Mouse (Mus musculus): ENCODE results near the gene Trpm8. TPM values are rescaled to one million over a fixed set of nuclear protein-coding genes. Genes with fewer than 3 reads are reported as not detected.
A peak's percentile ranks its signal among the peaks of the same experiment; 100 is the strongest.

Gene Trpm8
- polyA plus RNA-seq, 1 experiment from 2014 or later, result not detected

DNA sequence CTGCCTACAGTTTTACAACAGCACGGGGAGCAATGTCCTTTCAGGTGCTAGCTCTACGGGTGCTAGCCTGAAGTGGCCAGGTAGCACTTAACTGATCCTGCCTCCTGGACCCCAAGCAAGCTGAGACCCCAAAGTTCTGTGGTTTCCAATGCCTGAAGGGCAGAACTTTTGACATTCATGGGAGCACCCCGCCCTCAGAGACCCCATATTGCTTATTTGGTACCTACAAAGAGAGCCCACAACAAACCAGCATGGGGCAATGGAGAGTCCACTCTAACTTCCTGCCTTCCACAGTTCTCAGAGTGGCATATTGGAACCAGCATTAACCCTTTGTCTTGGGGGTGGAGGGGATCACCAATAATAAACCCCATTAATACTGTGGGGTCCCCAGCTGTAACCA lies 4.1 kb upstream of the Trpm8 start:
- Histone ChIP-seq H3K36me3 (ENCODE audit: insufficient read depth) (peaks cover 70% of the 10 kb centered on the region), H3K27me3 (ENCODE audit: insufficient read depth, low read length) (no peaks in the 10 kb centered on the region), H3K4me3 (ENCODE audit: low read depth, low read length) (no peak overlapping the region), H3K27ac (ENCODE audit: low read depth) (no peak overlapping the region), H3K9me3 (ENCODE audit: low read depth, low read length) (no peaks in the 10 kb centered on the region), H3K9ac (no peak overlapping the region), H3K4me1 (ENCODE audit: insufficient read depth) (peaks cover 12% of the 10 kb centered on the region), H3K4me2 (no peak overlapping the region)
- no peak for ATAC-seq (ENCODE audit: insufficient read depth)
- WGBS, result 91% methylated on average over 3 of the region's 3 CpGs
- no peak for DNase-seq
- no peak for TF ChIP-seq CTCF (IDR thresholded peaks at IDR 0.05; ENCODE audit: low read depth)

DNA sequence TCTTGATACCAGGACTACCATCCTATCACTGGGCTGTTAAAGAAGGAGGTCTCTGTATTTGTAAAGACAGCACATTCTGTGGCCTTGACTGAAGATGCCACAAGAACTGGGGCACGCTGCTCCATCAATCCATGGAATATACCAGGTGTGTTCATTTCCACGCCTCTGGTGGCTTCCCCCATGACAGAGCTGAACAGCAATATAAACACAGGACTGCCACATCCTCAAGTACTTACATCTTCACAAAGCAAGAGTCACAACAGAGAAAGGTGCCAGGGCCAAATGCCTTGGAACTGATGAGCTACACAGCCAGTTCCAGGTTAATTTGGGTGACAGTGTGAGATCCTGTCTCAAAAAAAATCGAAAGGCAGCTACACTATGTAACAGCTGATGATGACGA lies 3.6 kb upstream of the Trpm8 start:
- DNase-seq (no peak), ATAC-seq (ENCODE audit: insufficient read depth) (no peak)
- H3K27ac ChIP-seq (ENCODE audit: low read depth), result no peak overlapping the region
- H3K4me1 ChIP-seq (ENCODE audit: insufficient read depth), result peaks cover 12% of the 10 kb centered on the region
- 78% methylated on average over 4 of the region's 4 CpGs for WGBS
- TF ChIP-seq CTCF (IDR thresholded peaks at IDR 0.05; ENCODE audit: low read depth), result no peak
- H3K4me2 ChIP-seq, result no peak overlapping the region
- no peak overlapping the region for H3K4me3 ChIP-seq (ENCODE audit: low read depth, low read length)
- H3K9ac ChIP-seq, result no peak overlapping the region
- no peaks in the 10 kb centered on the region for H3K9me3 ChIP-seq (ENCODE audit: low read depth, low read length)
- H3K27me3 ChIP-seq (ENCODE audit: insufficient read depth, low read length), result no peaks in the 10 kb centered on the region
- peaks cover 65% of the 10 kb centered on the region for H3K36me3 ChIP-seq (ENCODE audit: insufficient read depth)

DNA sequence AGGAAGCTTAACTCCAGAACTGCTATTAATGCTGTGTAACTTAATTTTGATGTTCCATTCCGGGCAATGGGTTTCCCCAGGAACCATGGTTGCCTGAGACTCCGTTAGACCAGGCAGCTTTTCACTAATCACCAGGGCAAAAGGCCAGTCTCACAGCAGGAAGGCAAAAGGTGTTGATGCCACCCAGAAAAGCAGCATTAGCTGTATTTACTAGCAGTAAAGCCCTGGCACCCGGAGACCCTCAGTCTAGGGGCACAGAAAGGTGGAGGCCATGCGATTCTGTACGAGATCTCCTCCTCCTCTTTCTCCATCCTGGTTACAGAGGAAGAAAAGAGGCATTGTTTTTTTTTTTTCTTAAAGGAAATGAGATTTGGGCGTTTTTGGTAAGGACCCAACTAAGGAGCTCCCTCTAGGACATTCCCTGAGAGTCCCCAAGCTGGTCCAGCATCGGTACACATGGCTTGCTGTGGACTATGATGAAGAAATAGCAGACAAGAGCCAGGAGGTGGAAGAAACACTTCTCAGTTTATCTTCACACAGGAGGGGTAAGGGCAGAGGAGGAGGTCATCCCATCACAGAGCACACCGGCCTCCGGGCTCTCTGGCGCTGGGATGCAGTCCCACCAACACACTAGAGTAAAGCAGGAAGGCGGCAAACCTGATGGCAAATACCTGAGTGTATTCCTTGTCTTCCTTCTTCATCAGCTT lies 2.9 kb upstream of the Trpm8 start:
- no peaks in the 10 kb centered on the region for H3K27me3 ChIP-seq (ENCODE audit: insufficient read depth, low read length)
- no peak overlapping the region for H3K4me2 ChIP-seq
- no peaks in the 10 kb centered on the region for H3K9me3 ChIP-seq (ENCODE audit: low read depth, low read length)
- no peak for DNase-seq
- 71% methylated on average over 11 of the region's 11 CpGs for WGBS
- peaks cover 58% of the 10 kb centered on the region for H3K36me3 ChIP-seq (ENCODE audit: insufficient read depth)
- peaks cover 12% of the 10 kb centered on the region for H3K4me1 ChIP-seq (ENCODE audit: insufficient read depth)
- no peak for ATAC-seq (ENCODE audit: insufficient read depth)
- H3K4me3 ChIP-seq (ENCODE audit: low read depth, low read length), result no peak overlapping the region
- no peak for TF ChIP-seq CTCF (IDR thresholded peaks at IDR 0.05; ENCODE audit: low read depth)
- H3K27ac ChIP-seq (ENCODE audit: low read depth), result no peak overlapping the region
- no peak overlapping the region for H3K9ac ChIP-seq

DNA sequence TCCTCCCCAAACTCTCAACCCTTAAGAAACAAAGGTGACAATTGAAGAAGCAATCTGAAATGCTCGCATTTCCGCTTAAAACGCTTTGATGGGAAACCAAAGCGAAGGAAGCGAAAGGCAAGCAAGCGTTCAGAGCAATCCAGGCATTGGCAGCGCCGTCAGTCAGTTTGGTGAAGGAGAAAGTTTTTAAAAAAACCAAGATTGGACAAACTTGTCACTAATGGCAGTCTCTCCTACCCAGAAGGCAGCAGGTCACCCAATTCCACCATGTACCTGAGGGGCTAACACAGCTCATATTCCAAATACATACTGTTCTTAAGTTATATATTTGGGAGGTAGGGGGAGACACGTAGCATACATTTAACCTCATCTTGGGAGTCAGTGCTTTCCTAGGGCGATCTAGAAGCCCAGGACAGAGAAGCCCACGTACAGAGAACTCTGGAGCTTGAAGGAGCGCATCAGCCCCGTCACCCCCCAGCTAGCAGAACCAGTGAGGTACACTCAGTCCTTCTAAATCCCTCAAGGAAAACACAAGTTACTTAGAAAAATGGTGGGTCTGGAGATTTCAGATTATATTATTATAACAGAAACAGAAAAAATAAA lies 2.3 kb upstream of the Trpm8 start:
- no peak for ATAC-seq (ENCODE audit: insufficient read depth)
- WGBS, result 68% methylated on average over 13 of the region's 13 CpGs

DNA sequence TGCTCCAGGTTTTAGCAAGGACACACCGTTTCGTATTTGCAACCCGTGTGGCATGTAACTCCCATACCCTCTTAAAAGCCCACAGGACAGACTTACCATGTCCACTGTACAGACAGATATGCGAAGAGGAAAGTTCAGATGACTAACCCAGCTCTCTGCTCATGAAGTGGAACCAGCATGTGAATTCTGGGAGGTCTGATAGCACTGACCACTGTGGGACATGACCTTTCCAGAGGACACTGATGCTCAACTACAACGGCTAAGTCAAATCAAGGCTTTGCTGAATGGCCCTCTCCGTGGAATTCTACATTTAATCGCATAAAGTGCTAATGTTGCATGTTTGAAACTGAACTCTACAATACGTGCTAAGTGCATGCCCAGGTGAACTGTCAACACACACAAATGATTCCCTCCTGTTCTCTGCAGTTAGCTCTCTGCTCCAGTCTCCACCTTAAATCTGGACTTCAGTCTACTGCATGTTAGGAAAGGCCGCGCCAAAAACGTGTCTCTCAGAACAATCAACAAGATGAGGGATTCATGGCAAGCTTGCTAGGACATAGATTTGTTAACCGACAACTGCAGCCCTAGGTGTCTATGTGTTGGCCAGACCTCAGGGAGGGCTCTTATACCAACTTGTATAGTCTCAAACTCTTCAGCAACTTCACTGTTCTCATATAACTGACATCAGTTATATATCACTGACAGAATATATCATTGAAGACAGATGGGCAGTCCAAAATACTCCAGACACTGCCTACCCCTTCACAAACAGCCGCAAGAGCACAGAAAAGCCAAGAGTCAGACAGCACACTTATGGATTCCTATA lies 1.6 kb upstream of the Trpm8 start:
- WGBS, result 61% methylated on average over 13 of the region's 13 CpGs
- no peak for TF ChIP-seq CTCF (IDR thresholded peaks at IDR 0.05; ENCODE audit: low read depth)
- H3K27ac ChIP-seq (ENCODE audit: low read depth), result peak overlapping the region; percentile 89; the same call in 1 of the 2 replicates

More for the DNA sequence above, 2.3 kb upstream of the Trpm8 start:
- H3K27me3 ChIP-seq (ENCODE audit: insufficient read depth, low read length), result no peaks in the 10 kb centered on the region
- peaks cover 12% of the 10 kb centered on the region for H3K4me1 ChIP-seq (ENCODE audit: insufficient read depth)
- H3K36me3 ChIP-seq (ENCODE audit: insufficient read depth), result peaks cover 51% of the 10 kb centered on the region
- peak overlapping the region; percentile 53; the same call in 1 of the 2 replicates for H3K4me3 ChIP-seq (ENCODE audit: low read depth, low read length)
- DNase-seq, result no peak
- no peaks in the 10 kb centered on the region for H3K9me3 ChIP-seq (ENCODE audit: low read depth, low read length)
- peak overlapping the region; percentile 73 for H3K9ac ChIP-seq
- H3K4me2 ChIP-seq, result peak overlapping the region; percentile 63
- no peak overlapping the region for H3K27ac ChIP-seq (ENCODE audit: low read depth)
- no peak; the same call in 1 of the 2 replicates for TF ChIP-seq CTCF (IDR thresholded peaks at IDR 0.05; ENCODE audit: low read depth)

DNA sequence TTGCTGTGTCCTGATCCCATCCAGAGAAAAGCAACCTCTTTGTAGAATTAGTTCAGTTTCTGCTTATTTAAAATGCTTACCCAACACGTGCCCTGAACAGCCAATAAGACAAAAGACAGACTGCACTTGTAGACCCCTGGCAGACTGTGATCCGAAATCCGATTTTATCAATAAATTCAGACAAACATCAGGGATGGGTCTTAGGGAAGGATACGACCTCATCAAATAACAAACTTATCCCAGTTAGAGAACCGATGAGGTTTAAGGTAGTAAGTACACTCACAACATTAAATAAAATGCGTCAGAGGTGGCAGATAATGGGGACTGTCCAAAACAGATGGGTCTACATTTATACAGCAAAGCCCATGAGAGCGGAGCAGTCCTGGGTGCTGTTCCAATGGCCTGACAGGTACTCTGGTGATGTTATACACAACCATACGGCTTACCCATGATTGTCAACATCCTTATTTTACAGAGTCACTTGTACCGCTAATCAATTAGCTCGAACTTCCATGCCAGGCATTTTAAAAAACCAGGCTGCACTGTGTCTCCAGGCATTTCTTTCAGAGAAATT lies 850 bp upstream of the Trpm8 start:
- ATAC-seq (ENCODE audit: insufficient read depth) (peak; percentile 45), DNase-seq (no peak)
- H3K4me1 ChIP-seq (ENCODE audit: insufficient read depth), result peaks cover 12% of the 10 kb centered on the region
- TF ChIP-seq CTCF (IDR thresholded peaks at IDR 0.05; ENCODE audit: low read depth), result 0 out of 2 replicates have a peak, but pooled peaks have one; percentile 1
- peak overlapping the region; percentile 63 for H3K4me2 ChIP-seq
- no peaks in the 10 kb centered on the region for H3K27me3 ChIP-seq (ENCODE audit: insufficient read depth, low read length)
- peak overlapping the region; percentile 53 for H3K4me3 ChIP-seq (ENCODE audit: low read depth, low read length)
- 20% methylated on average over 10 of the region's 10 CpGs for WGBS
- no peaks in the 10 kb centered on the region for H3K9me3 ChIP-seq (ENCODE audit: low read depth, low read length)
- peaks cover 46% of the 10 kb centered on the region for H3K36me3 ChIP-seq (ENCODE audit: insufficient read depth)
- H3K27ac ChIP-seq (ENCODE audit: low read depth), result peak overlapping the region; percentile 89
- H3K9ac ChIP-seq, result peak overlapping the region; percentile 73

More for the DNA sequence above, 1.6 kb upstream of the Trpm8 start:
- peaks cover 51% of the 10 kb centered on the region for H3K36me3 ChIP-seq (ENCODE audit: insufficient read depth)
- H3K4me3 ChIP-seq (ENCODE audit: low read depth, low read length), result peak overlapping the region; percentile 53
- peak overlapping the region; percentile 63 for H3K4me2 ChIP-seq
- peak overlapping the region; percentile 73 for H3K9ac ChIP-seq
- DNase-seq (no peak), ATAC-seq (ENCODE audit: insufficient read depth) (no peak)
- H3K9me3 ChIP-seq (ENCODE audit: low read depth, low read length), result no peaks in the 10 kb centered on the region
- no peaks in the 10 kb centered on the region for H3K27me3 ChIP-seq (ENCODE audit: insufficient read depth, low read length)
- peaks cover 12% of the 10 kb centered on the region for H3K4me1 ChIP-seq (ENCODE audit: insufficient read depth)

Measured in lung, embryonic 14.5 days (tissue).